Mouse (Mus musculus): ENCODE data around the gene Dars. TPM values are rescaled to one million over a fixed set of nuclear protein-coding genes. Genes with fewer than 3 reads are reported as not detected.

Gene Dars
- polyA plus RNA-seq, 1 experiment, result 63.2 TPM

DNA sequence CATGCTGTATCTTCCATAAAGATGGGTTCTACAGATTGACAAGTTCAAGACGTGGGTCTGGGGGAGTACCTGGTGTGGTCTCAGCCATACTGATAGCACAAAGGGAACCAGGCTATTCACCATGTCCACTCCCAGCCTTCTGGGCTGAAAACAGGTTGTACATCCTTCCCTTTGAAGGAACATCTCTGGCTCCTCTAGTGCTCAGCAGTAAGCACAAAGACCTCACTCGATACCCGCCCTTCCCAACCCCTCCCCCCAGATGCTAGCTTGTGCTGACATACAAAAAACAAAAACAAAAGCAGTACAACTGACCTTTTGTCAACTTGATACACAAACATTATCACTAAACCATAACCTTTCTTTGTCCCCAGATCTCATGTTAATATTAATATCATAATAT, 22.5 kb downstream of the Dars start:
- H3K27me3 ChIP-seq (ENCODE audit: control insufficient read depth, insufficient read depth, insufficient read length), result no peaks in the 10 kb centered on the region
- H3K4me2 ChIP-seq (ENCODE audit: low read depth), result no peak overlapping the region
- TF ChIP-seq MAX (IDR thresholded peaks at IDR 0.05; ENCODE audit: low read depth) (no peak), MYOG (IDR thresholded peaks at IDR 0.05; ENCODE audit: control insufficient read depth in 1 of 3, insufficient read depth in 1 of 3, insufficient read length in 2 of 3, low read depth in 2 of 3) (no peak), CEBPB (IDR thresholded peaks at IDR 0.05; ENCODE audit: insufficient read depth, poor library complexity, severe bottlenecking) (no peak), POLR2A (IDR thresholded peaks at IDR 0.05; ENCODE audit: insufficient read length, low read depth) (no peak), TCF3 (IDR thresholded peaks at IDR 0.05; ENCODE audit: insufficient read length, low read depth) (no peak), TCF12 (IDR thresholded peaks at IDR 0.05; ENCODE audit: insufficient read depth, poor library complexity, severe bottlenecking) (no peak), USF1 (IDR thresholded peaks at IDR 0.05; ENCODE audit: low read depth) (no peak), SRF (IDR thresholded peaks at IDR 0.05; ENCODE audit: control insufficient read depth, insufficient read length, low read depth) (no peak), REST (IDR thresholded peaks at IDR 0.05; ENCODE audit: insufficient read depth, insufficient read length) (no peak), MYOD1 (IDR thresholded peaks at IDR 0.05; ENCODE audit: control insufficient read depth in 1 of 3, insufficient read length in 2 of 3, low read depth in 2 of 3) (no peak), E2F4 (IDR thresholded peaks at IDR 0.05; ENCODE audit: insufficient read depth) (no peak), POLR2AphosphoS2 (IDR thresholded peaks at IDR 0.05; ENCODE audit: insufficient read length, low read depth) (no peak)
- no peak overlapping the region for H3ac ChIP-seq (ENCODE audit: control insufficient read depth, insufficient read length)
- no peak overlapping the region for H3K4me3 ChIP-seq
- H3K36me3 ChIP-seq (ENCODE audit: control insufficient read depth, insufficient read depth), result peaks cover 53% of the 10 kb centered on the region
- H3K79me2 ChIP-seq (ENCODE audit: control insufficient read depth, insufficient read depth), result peaks cover 10% of the 10 kb centered on the region

DNA sequence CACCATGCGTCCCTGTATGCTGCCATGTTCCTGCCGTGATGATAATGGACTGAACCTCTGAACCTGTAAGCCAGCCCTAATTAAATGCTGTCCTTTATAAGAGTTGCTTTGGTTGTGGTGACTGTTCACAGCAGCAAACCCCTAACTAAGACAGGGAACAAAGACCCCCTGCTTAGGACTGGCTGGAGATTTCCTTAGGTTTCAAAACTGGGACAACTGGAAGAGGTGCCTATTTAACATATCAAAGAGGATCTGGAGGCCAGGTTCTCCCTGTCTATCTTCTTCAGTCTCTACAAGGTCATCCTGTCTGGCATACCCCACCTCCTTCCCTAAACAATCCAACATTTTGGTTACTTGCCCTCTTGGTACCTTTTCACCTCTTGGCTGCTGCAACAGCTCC, 24.8 kb downstream of the Dars start:
- peaks cover 6% of the 10 kb centered on the region for H3K79me2 ChIP-seq (ENCODE audit: control insufficient read depth, insufficient read depth)
- H3K36me3 ChIP-seq (ENCODE audit: control insufficient read depth, insufficient read depth), result peaks cover 67% of the 10 kb centered on the region
- TF ChIP-seq MYOG (IDR thresholded peaks at IDR 0.05; ENCODE audit: control insufficient read depth in 1 of 3, insufficient read depth in 1 of 3, insufficient read length in 2 of 3, low read depth in 2 of 3), result no peak
- no peak for TF ChIP-seq CEBPB (IDR thresholded peaks at IDR 0.05; ENCODE audit: insufficient read depth, poor library complexity, severe bottlenecking)
- TF ChIP-seq REST (IDR thresholded peaks at IDR 0.05; ENCODE audit: insufficient read depth, insufficient read length), result no peak
- TF ChIP-seq TCF3 (IDR thresholded peaks at IDR 0.05; ENCODE audit: insufficient read length, low read depth), result no peak
- no peak for TF ChIP-seq TCF12 (IDR thresholded peaks at IDR 0.05; ENCODE audit: insufficient read depth, poor library complexity, severe bottlenecking)
- TF ChIP-seq MAX (IDR thresholded peaks at IDR 0.05; ENCODE audit: low read depth), result no peak
- no peak for TF ChIP-seq POLR2AphosphoS2 (IDR thresholded peaks at IDR 0.05; ENCODE audit: insufficient read length, low read depth)
- TF ChIP-seq MYOD1 (IDR thresholded peaks at IDR 0.05; ENCODE audit: control insufficient read depth in 1 of 3, insufficient read length in 2 of 3, low read depth in 2 of 3), result no peak
- TF ChIP-seq USF1 (IDR thresholded peaks at IDR 0.05; ENCODE audit: low read depth), result no peak
- TF ChIP-seq SRF (IDR thresholded peaks at IDR 0.05; ENCODE audit: control insufficient read depth, insufficient read length, low read depth), result no peak
- TF ChIP-seq E2F4 (IDR thresholded peaks at IDR 0.05; ENCODE audit: insufficient read depth), result no peak
- no peak for TF ChIP-seq POLR2A (IDR thresholded peaks at IDR 0.05; ENCODE audit: insufficient read length, low read depth)
- H3K4me3 ChIP-seq, result no peak overlapping the region
- no peaks in the 10 kb centered on the region for H3K27me3 ChIP-seq (ENCODE audit: control insufficient read depth, insufficient read depth, insufficient read length)
- no peak overlapping the region for H3ac ChIP-seq (ENCODE audit: control insufficient read depth, insufficient read length)
- no peak overlapping the region for H3K4me2 ChIP-seq (ENCODE audit: low read depth)

DNA sequence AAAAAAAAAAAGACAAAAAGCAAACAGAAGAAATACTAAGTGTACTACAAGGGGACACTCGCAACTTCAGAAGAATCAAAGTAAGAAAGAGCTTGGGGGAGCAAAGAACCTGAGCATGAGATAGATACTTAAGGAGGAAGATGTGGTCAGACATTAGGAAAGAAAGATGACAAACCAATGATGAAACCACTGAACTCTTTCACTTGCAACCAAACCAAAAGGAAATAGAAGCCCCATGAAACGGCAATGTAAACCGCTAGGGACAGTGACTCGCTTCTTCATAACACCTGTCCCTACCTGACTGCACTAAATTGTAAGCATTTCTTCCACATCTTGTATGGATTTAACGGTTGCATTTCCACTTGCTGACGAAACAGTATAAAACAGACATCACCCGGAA, 30.7 kb downstream of the Dars start:
- Histone ChIP-seq H3K4me3 (no peak overlapping the region), H3K4me2 (ENCODE audit: low read depth) (no peak overlapping the region), H3ac (ENCODE audit: control insufficient read depth, insufficient read length) (no peak overlapping the region), H3K27me3 (ENCODE audit: control insufficient read depth, insufficient read depth, insufficient read length) (no peaks in the 10 kb centered on the region), H3K36me3 (ENCODE audit: control insufficient read depth, insufficient read depth) (peaks cover 72% of the 10 kb centered on the region), H3K79me2 (ENCODE audit: control insufficient read depth, insufficient read depth) (no peaks in the 10 kb centered on the region)
- TF ChIP-seq POLR2AphosphoS2 (IDR thresholded peaks at IDR 0.05; ENCODE audit: insufficient read length, low read depth), result no peak
- TF ChIP-seq E2F4 (IDR thresholded peaks at IDR 0.05; ENCODE audit: insufficient read depth), result no peak
- TF ChIP-seq CEBPB (IDR thresholded peaks at IDR 0.05; ENCODE audit: insufficient read depth, poor library complexity, severe bottlenecking), result no peak

DNA sequence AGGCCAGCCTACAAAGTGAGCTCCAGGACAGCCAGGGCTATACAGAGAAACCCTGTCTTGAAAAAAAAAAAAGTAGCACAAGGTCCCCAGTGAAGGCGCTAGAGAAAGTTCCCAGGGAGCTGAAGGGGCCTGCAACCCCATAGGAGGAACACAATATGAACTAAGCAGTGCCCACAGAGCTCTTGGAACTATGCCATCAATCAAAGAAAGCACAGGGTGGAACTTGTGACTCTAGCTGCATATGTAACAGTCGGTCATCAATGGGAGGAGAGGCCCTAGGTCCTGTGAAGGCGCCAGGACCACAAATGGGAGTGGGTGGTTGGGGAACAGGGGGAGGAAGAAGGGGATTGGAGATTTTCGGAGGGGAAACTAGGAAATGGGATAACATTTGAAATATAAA, 40.3 kb downstream of the Dars start:
- TF ChIP-seq MAX (IDR thresholded peaks at IDR 0.05; ENCODE audit: low read depth), result no peak
- TF ChIP-seq CEBPB (IDR thresholded peaks at IDR 0.05; ENCODE audit: insufficient read depth, poor library complexity, severe bottlenecking), result no peak
- TF ChIP-seq SRF (IDR thresholded peaks at IDR 0.05; ENCODE audit: control insufficient read depth, insufficient read length, low read depth), result no peak
- TF ChIP-seq REST (IDR thresholded peaks at IDR 0.05; ENCODE audit: insufficient read depth, insufficient read length), result no peak
- no peak for TF ChIP-seq USF1 (IDR thresholded peaks at IDR 0.05; ENCODE audit: low read depth)
- no peak for TF ChIP-seq TCF3 (IDR thresholded peaks at IDR 0.05; ENCODE audit: insufficient read length, low read depth)
- no peak for TF ChIP-seq MYOG (IDR thresholded peaks at IDR 0.05; ENCODE audit: control insufficient read depth in 1 of 3, insufficient read depth in 1 of 3, insufficient read length in 2 of 3, low read depth in 2 of 3)
- TF ChIP-seq TCF12 (IDR thresholded peaks at IDR 0.05; ENCODE audit: insufficient read depth, poor library complexity, severe bottlenecking), result no peak
- TF ChIP-seq E2F4 (IDR thresholded peaks at IDR 0.05; ENCODE audit: insufficient read depth), result no peak
- no peak for TF ChIP-seq MYOD1 (IDR thresholded peaks at IDR 0.05; ENCODE audit: control insufficient read depth in 1 of 3, insufficient read length in 2 of 3, low read depth in 2 of 3)
- TF ChIP-seq POLR2AphosphoS2 (IDR thresholded peaks at IDR 0.05; ENCODE audit: insufficient read length, low read depth), result no peak
- TF ChIP-seq POLR2A (IDR thresholded peaks at IDR 0.05; ENCODE audit: insufficient read length, low read depth), result no peak
- H3ac ChIP-seq (ENCODE audit: control insufficient read depth, insufficient read length), result no peak overlapping the region
- peaks cover 6% of the 10 kb centered on the region for H3K79me2 ChIP-seq (ENCODE audit: control insufficient read depth, insufficient read depth)
- no peak overlapping the region for H3K4me3 ChIP-seq
- no peak overlapping the region for H3K4me2 ChIP-seq (ENCODE audit: low read depth)
- peaks cover 43% of the 10 kb centered on the region for H3K36me3 ChIP-seq (ENCODE audit: control insufficient read depth, insufficient read depth)
- H3K27me3 ChIP-seq (ENCODE audit: control insufficient read depth, insufficient read depth, insufficient read length), result no peaks in the 10 kb centered on the region

All from myocyte (in vitro differentiated cells).